Mouse (Mus musculus): ENCODE results near the gene Hnrnpf. TPM values are rescaled to one million over a fixed set of nuclear protein-coding genes. Genes with fewer than 3 reads are reported as not detected.

The Hnrnpf gene
- polyA plus RNA-seq, 1 experiment from 2014 or later: 366 TPM

- ATAC-seq: peak; percentile 89
- Histone ChIP-seq H3K27me3 (replicated peaks; ENCODE audit: control insufficient read depth, insufficient read depth, low read length) (no peaks in the 10 kb centered on the region), H3K4me1 (replicated peaks; ENCODE audit: control insufficient read depth, insufficient read depth, low read length) (peaks cover 24% of the 10 kb centered on the region), H3K9me3 (ENCODE audit: control insufficient read depth, low read length) (no peaks in the 10 kb centered on the region), H3K27ac (ENCODE audit: low read length) (peak overlapping the region; percentile 79), H3K4me2 (ENCODE audit: low read length) (peak overlapping the region; percentile 77), H3K4me3 (replicated peaks; ENCODE audit: low read length) (peak overlapping the region; percentile 70), H3K36me3 (ENCODE audit: control insufficient read depth, insufficient read depth) (no peaks in the 10 kb centered on the region), H3K9ac (replicated peaks; ENCODE audit: low read depth, low read length) (peak overlapping the region; percentile 71)
- under 1% methylated on average over 60 of the region's 62 CpGs for WGBS
Measured at GRCm38 (mm10) chr6:117916737-117917426, 16.8 kb downstream of the Hnrnpf start.

- peak overlapping the region; percentile 71 for H3K9ac ChIP-seq (replicated peaks; ENCODE audit: low read depth, low read length)
- peaks cover 24% of the 10 kb centered on the region for H3K4me1 ChIP-seq (replicated peaks; ENCODE audit: control insufficient read depth, insufficient read depth, low read length)
- peak overlapping the region; percentile 79 for H3K27ac ChIP-seq (ENCODE audit: low read length)
- ATAC-seq: peak; percentile 74
- under 1% methylated on average over 21 of the region's 21 CpGs for WGBS
- peak overlapping the region; percentile 70 for H3K4me3 ChIP-seq (replicated peaks; ENCODE audit: low read length)
- no peaks in the 10 kb centered on the region for H3K36me3 ChIP-seq (ENCODE audit: control insufficient read depth, insufficient read depth)
- H3K4me2 ChIP-seq (ENCODE audit: low read length): peak overlapping the region; percentile 77
- H3K27me3 ChIP-seq (replicated peaks; ENCODE audit: control insufficient read depth, insufficient read depth, low read length): no peaks in the 10 kb centered on the region
- H3K9me3 ChIP-seq (ENCODE audit: control insufficient read depth, low read length): no peaks in the 10 kb centered on the region
Measured at GRCm38 (mm10) chr6:117917576-117917975, 17.5 kb downstream of the Hnrnpf start.

- Histone ChIP-seq H3K9me3 (ENCODE audit: control insufficient read depth, low read length) (no peaks in the 10 kb centered on the region), H3K4me2 (ENCODE audit: low read length) (peak overlapping the region; percentile 77), H3K4me1 (replicated peaks; ENCODE audit: control insufficient read depth, insufficient read depth, low read length) (peaks cover 24% of the 10 kb centered on the region), H3K9ac (replicated peaks; ENCODE audit: low read depth, low read length) (peak overlapping the region; percentile 71), H3K27me3 (replicated peaks; ENCODE audit: control insufficient read depth, insufficient read depth, low read length) (no peaks in the 10 kb centered on the region), H3K4me3 (replicated peaks; ENCODE audit: low read length) (peak overlapping the region; percentile 70), H3K27ac (ENCODE audit: low read length) (peak overlapping the region; percentile 79), H3K36me3 (ENCODE audit: control insufficient read depth, insufficient read depth) (no peaks in the 10 kb centered on the region)
- 11% methylated on average over 5 of the region's 5 CpGs for WGBS
- peak; percentile 34 for ATAC-seq
Measured at GRCm38 (mm10) chr6:117918043-117918442, 17.9 kb downstream of the Hnrnpf start.

GRCm38 (mm10) chr6:117920659-117921640 lies 20.8 kb downstream of the Hnrnpf start:
- Histone ChIP-seq H3K4me3 (replicated peaks; ENCODE audit: low read length) (no peak overlapping the region), H3K36me3 (ENCODE audit: control insufficient read depth, insufficient read depth) (peaks cover 5% of the 10 kb centered on the region; the same call in 1 of the 2 replicates), H3K27me3 (replicated peaks; ENCODE audit: control insufficient read depth, insufficient read depth, low read length) (no peaks in the 10 kb centered on the region), H3K9ac (replicated peaks; ENCODE audit: low read depth, low read length) (no peak overlapping the region), H3K9me3 (ENCODE audit: control insufficient read depth, low read length) (no peaks in the 10 kb centered on the region), H3K4me2 (ENCODE audit: low read length) (no peak overlapping the region), H3K4me1 (replicated peaks; ENCODE audit: control insufficient read depth, insufficient read depth, low read length) (peaks cover 23% of the 10 kb centered on the region), H3K27ac (ENCODE audit: low read length) (no peak overlapping the region)
- no peak for ATAC-seq
- 72% methylated on average over 3 of the region's 3 CpGs for WGBS

GRCm38 (mm10) chr6:117922041-117922440 lies 21.9 kb downstream of the Hnrnpf start:
- H3K36me3 ChIP-seq (ENCODE audit: control insufficient read depth, insufficient read depth): peaks cover 8% of the 10 kb centered on the region; the same call in 1 of the 2 replicates
- no peak overlapping the region for H3K4me2 ChIP-seq (ENCODE audit: low read length)
- no peak overlapping the region for H3K4me3 ChIP-seq (replicated peaks; ENCODE audit: low read length)
- WGBS: 96% methylated on average over 3 of the region's 3 CpGs
- no peak for ATAC-seq
- H3K9me3 ChIP-seq (ENCODE audit: control insufficient read depth, low read length): no peaks in the 10 kb centered on the region
- no peak overlapping the region for H3K27ac ChIP-seq (ENCODE audit: low read length)
- H3K4me1 ChIP-seq (replicated peaks; ENCODE audit: control insufficient read depth, insufficient read depth, low read length): peaks cover 15% of the 10 kb centered on the region
- H3K9ac ChIP-seq (replicated peaks; ENCODE audit: low read depth, low read length): no peak overlapping the region
- H3K27me3 ChIP-seq (replicated peaks; ENCODE audit: control insufficient read depth, insufficient read depth, low read length): no peaks in the 10 kb centered on the region

GRCm38 (mm10) chr6:117926871-117927491 lies 26.9 kb downstream of the Hnrnpf start:
- ATAC-seq: no peak
- no peaks in the 10 kb centered on the region for H3K4me1 ChIP-seq (replicated peaks; ENCODE audit: control insufficient read depth, insufficient read depth, low read length)
- no peak overlapping the region for H3K4me3 ChIP-seq (replicated peaks; ENCODE audit: low read length)
- no peaks in the 10 kb centered on the region for H3K9me3 ChIP-seq (ENCODE audit: control insufficient read depth, low read length)
- 71% methylated on average over 4 of the region's 4 CpGs for WGBS
- H3K27ac ChIP-seq (ENCODE audit: low read length): no peak overlapping the region
- no peaks in the 10 kb centered on the region for H3K27me3 ChIP-seq (replicated peaks; ENCODE audit: control insufficient read depth, insufficient read depth, low read length)
- no peak overlapping the region for H3K4me2 ChIP-seq (ENCODE audit: low read length)
- no peak overlapping the region for H3K9ac ChIP-seq (replicated peaks; ENCODE audit: low read depth, low read length)
- peaks cover 8% of the 10 kb centered on the region; the same call in 1 of the 2 replicates for H3K36me3 ChIP-seq (ENCODE audit: control insufficient read depth, insufficient read depth)

GRCm38 (mm10) chr6:117927955-117928354 lies 27.8 kb downstream of the Hnrnpf start:
- H3K27ac ChIP-seq (ENCODE audit: low read length): no peak overlapping the region
- H3K4me3 ChIP-seq (replicated peaks; ENCODE audit: low read length): no peak overlapping the region
- no peaks in the 10 kb centered on the region for H3K27me3 ChIP-seq (replicated peaks; ENCODE audit: control insufficient read depth, insufficient read depth, low read length)
- ATAC-seq: no peak
- 77% methylated on average over 7 of the region's 7 CpGs for WGBS
- H3K36me3 ChIP-seq (ENCODE audit: control insufficient read depth, insufficient read depth): peaks cover 8% of the 10 kb centered on the region; the same call in 1 of the 2 replicates
- no peak overlapping the region for H3K9ac ChIP-seq (replicated peaks; ENCODE audit: low read depth, low read length)
- no peaks in the 10 kb centered on the region for H3K4me1 ChIP-seq (replicated peaks; ENCODE audit: control insufficient read depth, insufficient read depth, low read length)
- no peak overlapping the region for H3K4me2 ChIP-seq (ENCODE audit: low read length)
- H3K9me3 ChIP-seq (ENCODE audit: control insufficient read depth, low read length): no peaks in the 10 kb centered on the region

GRCm38 (mm10) chr6:117928746-117929145 lies 28.6 kb downstream of the Hnrnpf start:
- H3K4me1 ChIP-seq (replicated peaks; ENCODE audit: control insufficient read depth, insufficient read depth, low read length): no peaks in the 10 kb centered on the region
- no peak overlapping the region for H3K4me3 ChIP-seq (replicated peaks; ENCODE audit: low read length)
- ATAC-seq: no peak
- H3K4me2 ChIP-seq (ENCODE audit: low read length): no peak overlapping the region
- H3K9me3 ChIP-seq (ENCODE audit: control insufficient read depth, low read length): no peaks in the 10 kb centered on the region
- H3K27ac ChIP-seq (ENCODE audit: low read length): no peak overlapping the region
- WGBS: 93% methylated on average over 5 of the region's 5 CpGs
- peaks cover 8% of the 10 kb centered on the region; the same call in 1 of the 2 replicates for H3K36me3 ChIP-seq (ENCODE audit: control insufficient read depth, insufficient read depth)
- no peaks in the 10 kb centered on the region for H3K27me3 ChIP-seq (replicated peaks; ENCODE audit: control insufficient read depth, insufficient read depth, low read length)
- H3K9ac ChIP-seq (replicated peaks; ENCODE audit: low read depth, low read length): no peak overlapping the region
